Mouse (Mus musculus): ENCODE results near the gene Ddx39. TPM values are rescaled to one million over a fixed set of nuclear protein-coding genes. Genes with fewer than 3 reads are reported as not detected.
A peak's percentile ranks its signal among the peaks of the same experiment; 100 is the strongest.

Ddx39 gene
- polyA plus RNA-seq, 1 experiment from 2014 or later = 92.4 TPM

DNA sequence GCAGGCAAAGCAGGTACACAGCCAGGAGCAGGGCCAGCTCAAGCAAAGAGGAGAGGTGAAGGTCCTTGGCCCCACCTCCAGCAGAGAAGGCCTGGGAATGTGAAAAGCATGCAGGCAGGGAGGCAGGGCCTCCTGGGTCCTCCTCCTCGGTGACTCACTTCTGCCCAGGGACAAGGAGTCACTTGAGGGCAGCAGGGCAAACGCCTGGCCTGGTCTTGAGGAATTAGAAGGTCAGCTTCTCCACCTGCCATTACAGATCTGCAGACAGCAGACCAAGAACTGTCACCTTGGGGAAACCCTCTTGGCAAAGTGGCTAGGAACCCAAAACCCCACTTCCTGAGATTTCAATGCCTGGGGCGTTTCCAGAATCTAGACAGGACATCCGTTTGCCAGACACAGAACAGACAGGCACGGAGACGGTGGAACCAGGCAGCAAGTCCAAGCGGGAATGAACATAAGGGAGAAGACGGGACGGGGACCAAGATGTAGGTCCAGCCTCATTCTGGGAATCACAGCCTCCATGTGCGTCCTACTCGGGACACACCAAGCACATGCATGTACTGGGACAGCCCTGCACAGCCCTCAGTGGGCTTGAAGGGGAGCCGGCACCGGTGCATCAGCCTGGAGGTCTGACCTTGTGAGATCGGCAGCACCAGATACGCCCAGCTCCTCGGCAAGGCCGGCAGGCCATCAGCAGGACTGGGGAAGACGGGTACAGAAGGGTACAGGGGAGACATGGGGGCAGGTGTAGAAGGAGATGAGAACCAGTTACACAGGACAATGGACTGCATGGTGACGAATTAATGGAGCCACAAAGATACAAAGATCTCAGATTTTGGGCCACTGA is 17.4 kb upstream of the Ddx39 start:
- H3K27ac ChIP-seq (ENCODE audit: low read length) = peak overlapping the region; percentile 76

GRCm38 (mm10) chr8:83698291-83698660 is 16.7 kb upstream of the Ddx39 start:
- peak overlapping the region; percentile 85 for H3K9ac ChIP-seq (ENCODE audit: low read depth, low read length)
- peak overlapping the region; percentile 76 for H3K27ac ChIP-seq (ENCODE audit: low read length)
- H3K9me3 ChIP-seq (replicated peaks; ENCODE audit: control insufficient read depth, low read length, poor library complexity, severe bottlenecking) = no peaks in the 10 kb centered on the region
- no peaks in the 10 kb centered on the region for H3K27me3 ChIP-seq (ENCODE audit: control insufficient read depth, insufficient read depth, low read depth, low read length)
- peak overlapping the region; percentile 84 for H3K4me2 ChIP-seq (ENCODE audit: low read length)
- H3K4me1 ChIP-seq (ENCODE audit: control insufficient read depth, insufficient read depth, low read length) = peaks cover 26% of the 10 kb centered on the region
- WGBS = 3% methylated on average over 15 of the region's 15 CpGs
- peak; percentile 20; the same call in 1 of the 2 replicates for ATAC-seq
- no peaks in the 10 kb centered on the region for H3K36me3 ChIP-seq (ENCODE audit: control insufficient read depth, insufficient read depth, low read length)
- peak overlapping the region; percentile 87 for H3K4me3 ChIP-seq (ENCODE audit: low read depth, low read length)

More for the DNA sequence above, 17.4 kb upstream of the Ddx39 start:
- ATAC-seq = peak; percentile 3; the same call in 1 of the 2 replicates
- Histone ChIP-seq H3K9me3 (replicated peaks; ENCODE audit: control insufficient read depth, low read length, poor library complexity, severe bottlenecking) (no peaks in the 10 kb centered on the region), H3K4me2 (ENCODE audit: low read length) (peak overlapping the region; percentile 84), H3K27me3 (ENCODE audit: control insufficient read depth, insufficient read depth, low read depth, low read length) (no peaks in the 10 kb centered on the region), H3K9ac (ENCODE audit: low read depth, low read length) (peak overlapping the region; percentile 85), H3K4me1 (ENCODE audit: control insufficient read depth, insufficient read depth, low read length) (peaks cover 26% of the 10 kb centered on the region), H3K36me3 (ENCODE audit: control insufficient read depth, insufficient read depth, low read length) (no peaks in the 10 kb centered on the region), H3K4me3 (ENCODE audit: low read depth, low read length) (peak overlapping the region; percentile 87)
- WGBS = 57% methylated on average over 19 of the region's 19 CpGs

GRCm38 (mm10) chr8:83698661-83699453 is 16.1 kb upstream of the Ddx39 start, which contains the start of gene Pkn1:
Gene Pkn1, minus strand, starts transcription at chr8:83699179.
- 0% methylated on average over 52 of the region's 85 CpGs for WGBS
- Histone ChIP-seq H3K4me2 (ENCODE audit: low read length) (peak within 1 kb of the TSS; percentile 84), H3K27ac (ENCODE audit: low read length) (peak within 1 kb of the TSS; percentile 76), H3K9ac (ENCODE audit: low read depth, low read length) (peak within 1 kb of the TSS; percentile 85), H3K4me1 (ENCODE audit: control insufficient read depth, insufficient read depth, low read length) (peaks cover 26% of the 10 kb centered on the region), H3K27me3 (ENCODE audit: control insufficient read depth, insufficient read depth, low read depth, low read length) (no peaks in the 10 kb centered on the region), H3K36me3 (ENCODE audit: control insufficient read depth, insufficient read depth, low read length) (no peaks in the 10 kb centered on the region), H3K4me3 (ENCODE audit: low read depth, low read length) (peak within 1 kb of the TSS; percentile 87), H3K9me3 (replicated peaks; ENCODE audit: control insufficient read depth, low read length, poor library complexity, severe bottlenecking) (no peaks in the 10 kb centered on the region)
- ATAC-seq = peak; percentile 85

GRCm38 (mm10) chr8:83699566-83699965 is 15.4 kb upstream of the Ddx39 start:
- H3K27ac ChIP-seq (ENCODE audit: low read length) = peak overlapping the region; percentile 76

DNA sequence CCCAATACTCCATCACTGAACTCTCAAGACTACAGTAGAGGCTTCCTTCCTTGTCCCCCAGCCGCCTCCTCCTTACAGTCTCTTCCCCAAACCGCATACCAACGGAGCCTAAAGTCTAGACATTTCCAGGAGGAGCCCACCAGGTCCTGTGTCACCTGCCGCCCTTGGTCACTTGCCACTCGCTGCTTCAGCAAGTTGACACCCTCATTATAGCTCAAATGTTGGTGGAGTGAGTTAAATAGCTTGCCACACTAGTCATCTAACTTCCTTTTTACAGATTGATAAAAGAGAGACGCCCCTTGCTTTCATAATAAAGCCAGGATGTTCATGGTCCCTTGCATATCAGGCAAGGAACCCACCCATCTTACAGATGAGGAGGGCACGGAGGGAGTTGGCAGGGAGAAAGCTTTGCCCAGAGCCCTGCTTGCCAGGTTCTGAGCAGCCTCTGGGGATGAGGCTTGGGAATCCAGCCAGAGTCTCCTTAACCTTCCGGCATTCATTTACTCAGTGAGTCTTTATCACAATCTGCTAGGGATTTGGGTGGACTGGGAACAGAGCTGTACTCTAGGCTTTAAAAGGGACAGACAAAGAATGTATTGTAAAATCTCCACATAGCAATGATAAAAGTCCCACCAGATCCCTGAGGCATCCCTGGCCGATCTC is 14.4 kb upstream of the Ddx39 start:
- Histone ChIP-seq H3K4me3 (ENCODE audit: low read depth, low read length) (no peak overlapping the region), H3K27ac (ENCODE audit: low read length) (no peak overlapping the region), H3K9ac (ENCODE audit: low read depth, low read length) (no peak overlapping the region), H3K4me2 (ENCODE audit: low read length) (no peak overlapping the region), H3K9me3 (replicated peaks; ENCODE audit: control insufficient read depth, low read length, poor library complexity, severe bottlenecking) (no peaks in the 10 kb centered on the region), H3K36me3 (ENCODE audit: control insufficient read depth, insufficient read depth, low read length) (no peaks in the 10 kb centered on the region), H3K27me3 (ENCODE audit: control insufficient read depth, insufficient read depth, low read depth, low read length) (no peaks in the 10 kb centered on the region), H3K4me1 (ENCODE audit: control insufficient read depth, insufficient read depth, low read length) (peaks cover 26% of the 10 kb centered on the region)
- no peak for ATAC-seq
- 85% methylated on average over 9 of the region's 9 CpGs for WGBS

More at GRCm38 (mm10) chr8:83699566-83699965, 15.4 kb upstream of the Ddx39 start:
- Histone ChIP-seq H3K36me3 (ENCODE audit: control insufficient read depth, insufficient read depth, low read length) (no peaks in the 10 kb centered on the region), H3K4me1 (ENCODE audit: control insufficient read depth, insufficient read depth, low read length) (peaks cover 26% of the 10 kb centered on the region), H3K9ac (ENCODE audit: low read depth, low read length) (peak overlapping the region; percentile 85), H3K27me3 (ENCODE audit: control insufficient read depth, insufficient read depth, low read depth, low read length) (no peaks in the 10 kb centered on the region), H3K9me3 (replicated peaks; ENCODE audit: control insufficient read depth, low read length, poor library complexity, severe bottlenecking) (no peaks in the 10 kb centered on the region), H3K4me3 (ENCODE audit: low read depth, low read length) (peak overlapping the region; percentile 87), H3K4me2 (ENCODE audit: low read length) (peak overlapping the region; percentile 84)
- ATAC-seq = no peak
- 59% methylated on average over 9 of the region's 9 CpGs for WGBS

GRCm38 (mm10) chr8:83703426-83703825 is 11.6 kb upstream of the Ddx39 start:
- Histone ChIP-seq H3K9ac (ENCODE audit: low read depth, low read length) (no peak overlapping the region), H3K36me3 (ENCODE audit: control insufficient read depth, insufficient read depth, low read length) (no peaks in the 10 kb centered on the region), H3K4me1 (ENCODE audit: control insufficient read depth, insufficient read depth, low read length) (peaks cover 11% of the 10 kb centered on the region), H3K4me2 (ENCODE audit: low read length) (no peak overlapping the region), H3K9me3 (replicated peaks; ENCODE audit: control insufficient read depth, low read length, poor library complexity, severe bottlenecking) (no peaks in the 10 kb centered on the region), H3K4me3 (ENCODE audit: low read depth, low read length) (no peak overlapping the region), H3K27ac (ENCODE audit: low read length) (no peak overlapping the region), H3K27me3 (ENCODE audit: control insufficient read depth, insufficient read depth, low read depth, low read length) (no peaks in the 10 kb centered on the region)
- ATAC-seq = no peak
- 81% methylated on average over 4 of the region's 4 CpGs for WGBS

GRCm38 (mm10) chr8:83706411-83706810 is 8.6 kb upstream of the Ddx39 start:
- no peaks in the 10 kb centered on the region for H3K4me1 ChIP-seq (ENCODE audit: control insufficient read depth, insufficient read depth, low read length)

DNA sequence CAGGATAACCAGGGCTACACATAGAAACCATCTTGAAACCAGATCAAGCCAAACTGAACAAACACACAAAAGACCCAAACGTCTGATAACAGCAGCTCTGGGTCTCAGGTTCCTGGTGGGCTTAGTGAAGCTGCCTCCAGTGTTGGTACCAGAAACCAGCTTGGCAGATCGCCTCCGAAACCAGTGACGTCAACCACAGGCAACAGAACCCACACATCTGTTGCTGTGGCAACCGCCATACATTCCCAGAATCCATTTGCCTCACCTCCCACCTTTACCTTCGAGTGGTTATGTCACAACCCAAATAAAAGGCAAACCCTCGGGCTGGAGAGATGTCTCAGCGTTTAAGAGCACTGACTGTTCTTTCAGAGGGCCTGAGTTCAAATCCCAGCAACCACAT is 7.4 kb upstream of the Ddx39 start:
- Histone ChIP-seq H3K27me3 (ENCODE audit: control insufficient read depth, insufficient read depth, low read depth, low read length) (no peaks in the 10 kb centered on the region), H3K4me3 (ENCODE audit: low read depth, low read length) (no peak overlapping the region), H3K4me1 (ENCODE audit: control insufficient read depth, insufficient read depth, low read length) (no peaks in the 10 kb centered on the region), H3K4me2 (ENCODE audit: low read length) (no peak overlapping the region), H3K27ac (ENCODE audit: low read length) (no peak overlapping the region), H3K9ac (ENCODE audit: low read depth, low read length) (no peak overlapping the region), H3K36me3 (ENCODE audit: control insufficient read depth, insufficient read depth, low read length) (no peaks in the 10 kb centered on the region), H3K9me3 (replicated peaks; ENCODE audit: control insufficient read depth, low read length, poor library complexity, severe bottlenecking) (no peaks in the 10 kb centered on the region)
- WGBS = 75% methylated on average over 8 of the region's 8 CpGs
- no peak for ATAC-seq

More at GRCm38 (mm10) chr8:83706411-83706810, 8.6 kb upstream of the Ddx39 start:
- ATAC-seq = no peak
- no peaks in the 10 kb centered on the region for H3K36me3 ChIP-seq (ENCODE audit: control insufficient read depth, insufficient read depth, low read length)
- H3K4me2 ChIP-seq (ENCODE audit: low read length) = no peak overlapping the region
- no peaks in the 10 kb centered on the region for H3K27me3 ChIP-seq (ENCODE audit: control insufficient read depth, insufficient read depth, low read depth, low read length)
- H3K9me3 ChIP-seq (replicated peaks; ENCODE audit: control insufficient read depth, low read length, poor library complexity, severe bottlenecking) = no peaks in the 10 kb centered on the region
- H3K4me3 ChIP-seq (ENCODE audit: low read depth, low read length) = no peak overlapping the region
- 75% methylated on average over 5 of the region's 5 CpGs for WGBS
- H3K27ac ChIP-seq (ENCODE audit: low read length) = no peak overlapping the region
- H3K9ac ChIP-seq (ENCODE audit: low read depth, low read length) = no peak overlapping the region

All from midbrain, embryonic 16.5 days (tissue).